ENCODE assay signal across 8 mouse cellular contexts in the genomic region with DNA sequence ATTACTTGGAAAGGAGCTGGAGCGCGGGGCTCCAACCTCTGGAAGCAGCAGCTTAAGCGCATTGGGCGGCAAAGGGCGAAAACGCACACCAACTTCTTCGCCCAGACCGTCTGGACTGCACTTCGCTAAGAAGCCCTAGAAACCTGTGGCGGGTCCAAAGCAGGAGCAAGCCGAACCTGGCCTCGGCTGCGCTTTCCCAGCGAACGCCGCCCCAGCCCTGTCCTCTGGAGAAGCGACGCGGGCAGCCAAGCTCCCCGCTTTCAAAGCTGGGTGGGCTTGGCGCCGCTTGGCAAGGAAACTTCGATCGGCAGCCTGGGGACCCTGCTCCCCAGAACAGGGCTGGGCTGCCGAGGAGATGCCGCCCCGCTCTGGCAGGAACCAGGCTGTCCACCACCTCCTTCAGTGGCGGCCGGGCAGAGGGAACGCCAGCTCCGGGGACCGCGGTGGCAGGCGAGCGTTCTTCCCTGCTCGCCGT. TPM values are rescaled to one million over a fixed set of nuclear protein-coding genes. Genes with fewer than 3 reads are reported as not detected.
DNase-seq lines count a peak whose midpoint lies in the region; ATAC-seq and TF ChIP-seq lines count a peak whose summit lies in the region.

No protein-coding gene starts in this region.

- H3K9me3 ChIP-seq in lung, embryonic 14.5 days (ENCODE audit: low read depth, low read length): no peaks in the 10 kb centered on the region
- H3K9me3 ChIP-seq in midbrain, embryonic 13.5 days: no peaks in the 10 kb centered on the region

- intact Hi-C loops in left cerebral cortex, postnatal 4 days (cut with DNase I): loop anchor here (10.0 kb wide), 1 partner anchor 134 kb away; no protein-coding TSS in a partner anchor

- no peaks in the 10 kb centered on the region for H3K4me1 ChIP-seq in lung, embryonic 14.5 days (ENCODE audit: insufficient read depth)
- peaks cover 6% of the 10 kb centered on the region; the same call in 1 of the 2 replicates for H3K4me1 ChIP-seq in midbrain, embryonic 13.5 days (replicated peaks)

- H3K36me3 ChIP-seq in lung, embryonic 14.5 days (ENCODE audit: insufficient read depth): no peaks in the 10 kb centered on the region
- H3K36me3 ChIP-seq in midbrain, embryonic 13.5 days: no peaks in the 10 kb centered on the region

- peak overlapping the region; percentile 71 for H3K9ac ChIP-seq in lung, embryonic 14.5 days
- peak overlapping the region; percentile 72 for H3K9ac ChIP-seq in midbrain, embryonic 13.5 days (replicated peaks)

- TF ChIP-seq CTCF in lung, embryonic 14.5 days (IDR thresholded peaks at IDR 0.05; ENCODE audit: low read depth): no peak

- peak overlapping the region; percentile 88 for H3K27ac ChIP-seq in lung, embryonic 14.5 days (ENCODE audit: low read depth)
- H3K27ac ChIP-seq in midbrain, embryonic 13.5 days: peak overlapping the region; percentile 88

- ATAC-seq in lung, embryonic 14.5 days (ENCODE audit: insufficient read depth): peak; percentile 78
- peak; percentile 31 for ATAC-seq in activated CD4-positive, CD25-positive, alpha-beta regulatory T cell, adult 4 months
- peak; percentile 43 for ATAC-seq in granulocyte monocyte progenitor cell, adult 5-6 weeks (replicated peaks; ENCODE audit: poor library complexity, severe bottlenecking)
- ATAC-seq in midbrain, embryonic 13.5 days: peak; percentile 89

- H3K27me3 ChIP-seq in lung, embryonic 14.5 days (ENCODE audit: insufficient read depth, low read length): no peaks in the 10 kb centered on the region
- no peaks in the 10 kb centered on the region for H3K27me3 ChIP-seq in midbrain, embryonic 13.5 days

- peak overlapping the region; percentile 58 for H3K4me3 ChIP-seq in lung, embryonic 14.5 days (ENCODE audit: low read depth, low read length)
- H3K4me3 ChIP-seq in midbrain, embryonic 13.5 days (replicated peaks): peak overlapping the region; percentile 56

- 16% methylated on average over 30 of the region's 37 CpGs for WGBS in lung, embryonic 14.5 days
- 15% methylated on average over 35 of the region's 37 CpGs for WGBS in midbrain, embryonic 13.5 days

- H3K4me2 ChIP-seq in lung, embryonic 14.5 days: peak overlapping the region; percentile 58
- H3K4me2 ChIP-seq in midbrain, embryonic 13.5 days (replicated peaks): peak overlapping the region; percentile 57

- DNase-seq in lung, embryonic 14.5 days: peak; percentile 50
- no peak for DNase-seq in lung, postnatal 14 days
- peak; percentile 20 to 42 for DNase-seq in kidney, postnatal 36 days
- no peak for DNase-seq in left cerebral cortex, postnatal 4 days
- no peak for DNase-seq in cerebellum, adult 18-20 months

RNA-seq across cellular contexts. Expression of a gene that starts 0.6 kb away (rescaled TPM):
- 14.7 and 17.0 TPM in 2 replicates for polyA plus RNA-seq in lung, embryonic 14.5 days (2014; fragmentation: Nextera tagmentation; extraction: Ambion mirVana)
- polyA plus RNA-seq in activated CD4-positive, CD25-positive, alpha-beta regulatory T cell, adult 4 months (2017; shearing (Covaris generic)): 1 to 10 TPM; 2.6 to 3.1 TPM
- 3.1 and 5.8 TPM in 2 replicates for total RNA-seq in granulocyte monocyte progenitor cell, adult 5-6 weeks (2014; fragmentation: Nextera tagmentation)
- total RNA-seq in granulocyte monocyte progenitor cell, adult 5-6 weeks (2017): 3.3 and 4.6 TPM in 2 replicates
- polyA plus RNA-seq in midbrain, embryonic 13.5 days (2015; fragmentation: Nextera tagmentation; extraction: Ambion mirVana): 6.2 and 8.2 TPM in 2 replicates
- 10 to 100 TPM; 17.5 to 23.2 TPM for total RNA-seq in left cerebral cortex, postnatal 4 days (2021)

RNA-seq across cellular contexts. Expression of a gene that starts 57.0 kb away (rescaled TPM):
- 0.31 and 0.51 TPM in 2 replicates for polyA plus RNA-seq in lung, embryonic 14.5 days (2014; fragmentation: Nextera tagmentation; extraction: Ambion mirVana)
- under 1 TPM; 0.18 to 0.25 TPM for polyA plus RNA-seq in activated CD4-positive, CD25-positive, alpha-beta regulatory T cell, adult 4 months (2017; shearing (Covaris generic))
- 0.30 and 1.2 TPM in 2 replicates for total RNA-seq in granulocyte monocyte progenitor cell, adult 5-6 weeks (2014; fragmentation: Nextera tagmentation)
- total RNA-seq in granulocyte monocyte progenitor cell, adult 5-6 weeks (2017): 0.56 and 0.67 TPM in 2 replicates
- 1.6 and 1.9 TPM in 2 replicates for polyA plus RNA-seq in midbrain, embryonic 13.5 days (2015; fragmentation: Nextera tagmentation; extraction: Ambion mirVana)
- 10 to 100 TPM; 15.7 to 16.1 TPM for total RNA-seq in left cerebral cortex, postnatal 4 days (2021)

Comparison
In these comparisons a context has a peak if more than half of its experiments do, and no peak if none do; other contexts are left out.
1. DNase-seq: peak in lung, embryonic 14.5 days (single experiment) and kidney, postnatal 36 days (2 of 2); none in lung, postnatal 14 days (single experiment), left cerebral cortex, postnatal 4 days (single experiment) and cerebellum, adult 18-20 months (0 of 2).
2. ATAC-seq: peak in every context shown above with its lines; median percentile 89 in midbrain, embryonic 13.5 days; 78 in lung, embryonic 14.5 days; 43 in granulocyte monocyte progenitor cell, adult 5-6 weeks; 31 in activated CD4-positive, CD25-positive, alpha-beta regulatory T cell, adult 4 months.